Mouse (Mus musculus) layer of hippocampus, adult 9-10 months (tissue): Measurements from ENCODE around the gene Pdpk1.

Source experiments
- DNase-seq: peaks from one replicate; pipeline ENCODE4 v3.0.0; 2022; ENCODE audit warnings: low spot score

Gene Pdpk1

DNA sequence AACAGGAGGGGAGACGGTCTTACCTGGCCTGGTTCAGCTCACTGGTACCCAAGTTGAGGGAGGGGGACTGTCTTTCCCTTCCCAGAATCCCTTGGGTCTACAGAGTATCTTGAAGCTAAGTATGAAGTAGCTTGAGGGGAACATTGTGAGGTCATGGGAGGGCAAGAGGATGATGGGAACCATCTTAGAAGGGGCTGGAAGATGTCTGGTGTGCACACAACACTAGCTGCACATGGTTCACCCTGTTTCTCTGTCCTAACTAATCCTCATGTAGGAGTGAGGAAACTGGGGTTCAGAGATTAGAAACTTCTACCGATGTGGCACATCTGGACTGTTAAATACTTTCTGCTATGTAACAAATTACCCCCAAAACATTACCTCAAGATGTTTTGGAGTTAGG, at the start of gene Pdpk1:
Gene Pdpk1 (minus strand): TSS at position 101 of the 400 bp plus-strand sequence.
- no peak for DNase-seq

DNA sequence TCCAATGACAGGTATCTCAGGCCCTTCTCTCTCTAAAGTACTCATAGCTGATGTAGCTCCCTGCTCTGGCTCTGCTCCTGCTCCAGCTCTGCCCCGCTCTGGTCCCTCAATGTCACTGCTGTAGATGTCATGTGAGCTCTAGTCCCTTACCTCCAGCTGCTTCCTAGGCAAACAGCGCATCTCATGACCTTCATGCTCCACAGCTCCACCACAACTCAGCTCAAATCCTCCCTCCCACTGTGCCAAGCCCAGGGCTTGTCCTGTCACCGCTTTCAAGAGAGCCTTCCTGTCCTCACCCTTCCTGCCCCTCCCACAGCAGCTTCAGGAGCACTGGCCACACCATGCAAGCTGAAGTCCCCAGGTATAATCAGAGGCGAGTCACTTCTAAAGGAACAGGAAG, 49.0 kb upstream of the Pdpk1 start:
- no peak for DNase-seq

DNA sequence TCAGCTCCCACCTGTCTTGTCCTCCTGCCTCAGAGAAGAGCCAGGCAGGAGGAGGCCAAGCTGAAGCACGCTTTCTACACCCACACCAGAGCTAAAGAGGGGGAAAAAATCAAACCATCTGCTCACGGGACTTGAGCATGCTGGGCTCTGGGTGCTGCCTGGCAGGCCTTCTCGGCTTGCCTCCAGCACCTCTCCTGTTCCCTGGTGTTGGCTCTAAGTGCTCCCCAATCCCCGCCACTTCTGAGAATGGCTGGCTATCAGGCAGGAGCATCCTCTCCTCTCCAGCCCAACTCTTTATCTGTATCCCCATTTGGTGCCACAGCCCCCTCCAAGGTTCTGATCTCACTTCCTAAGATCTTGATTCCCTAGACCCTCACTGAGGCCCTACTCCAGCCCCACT, 48.5 kb upstream of the Pdpk1 start:
- no peak for DNase-seq

DNA sequence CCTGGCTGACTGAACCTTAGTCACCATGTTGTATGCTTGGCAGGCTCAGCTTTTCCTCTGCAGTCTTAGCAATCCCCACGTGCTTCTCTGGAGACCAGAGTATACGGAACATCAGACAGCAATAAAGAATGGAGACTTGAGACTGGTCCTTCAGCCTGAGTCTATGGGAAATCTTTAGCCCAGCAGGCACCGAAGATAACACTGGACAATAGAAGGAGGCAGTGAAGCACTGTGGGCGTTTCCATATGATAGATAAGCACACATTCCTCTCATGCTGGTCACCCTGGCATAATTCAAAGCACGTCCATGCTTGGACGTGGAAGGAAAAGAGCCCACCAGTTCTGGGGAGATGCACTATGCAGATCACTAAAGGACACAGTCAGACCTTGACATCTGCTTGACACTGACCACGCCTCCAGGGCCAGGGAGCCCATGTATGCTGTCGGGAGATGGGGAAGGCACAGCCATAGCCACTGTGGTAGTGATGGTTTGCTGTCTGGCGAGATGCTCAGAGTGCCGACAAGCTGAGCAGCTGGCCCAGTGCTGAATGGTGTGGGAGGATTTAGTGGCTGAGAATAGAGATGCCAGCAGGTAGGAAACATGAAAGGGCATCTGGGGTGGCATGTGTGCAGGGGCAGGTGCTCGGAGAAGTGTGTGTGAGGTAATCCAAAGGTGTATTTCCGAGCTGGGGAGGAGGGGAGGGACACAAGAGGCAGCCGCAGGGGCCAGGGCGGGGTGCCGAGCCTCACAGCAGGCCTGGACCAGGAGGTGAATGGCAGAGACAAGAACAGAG, 46.5 kb upstream of the Pdpk1 start:
- no peak for DNase-seq

DNA sequence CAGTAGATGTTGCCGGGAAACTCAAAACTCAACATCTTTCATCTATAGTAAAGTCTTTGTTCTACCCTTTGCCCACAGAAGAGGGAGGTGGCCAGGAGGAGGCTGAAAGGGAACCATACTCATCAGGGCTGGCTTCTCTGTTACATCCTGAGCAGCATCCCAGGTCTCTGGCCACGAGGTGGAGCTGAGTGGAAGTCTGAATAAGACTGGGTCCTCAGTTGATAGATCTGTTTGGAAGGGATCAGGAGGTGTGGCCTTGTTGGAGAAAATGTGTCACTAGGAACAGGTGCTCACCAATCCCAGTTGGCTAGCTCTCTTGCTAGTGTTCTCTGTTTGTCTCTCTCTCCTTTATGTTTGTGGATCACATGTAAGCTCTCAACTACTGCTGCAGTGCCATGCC, 44.6 kb upstream of the Pdpk1 start:
- DNase-seq, result no peak

DNA sequence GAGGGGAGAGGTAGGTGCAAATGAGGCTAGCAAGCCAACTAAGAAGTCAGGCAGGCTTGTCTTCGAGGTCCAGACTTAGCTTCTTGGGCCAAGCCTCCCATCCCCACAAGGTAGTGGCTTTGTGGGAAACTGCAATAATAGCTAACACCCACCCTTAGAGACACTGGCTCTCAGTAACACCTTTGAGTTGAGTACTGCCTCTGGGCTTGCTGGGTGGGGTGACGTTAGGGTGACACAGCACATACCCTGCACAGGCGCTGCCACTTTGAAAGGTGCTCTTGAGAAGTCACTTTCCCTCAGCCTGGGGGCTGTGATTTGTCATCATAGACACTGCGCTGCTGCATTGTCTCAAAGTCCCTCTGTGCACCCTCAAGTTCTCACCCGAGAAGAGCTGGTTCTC, 43.0 kb upstream of the Pdpk1 start:
- DNase-seq, result no peak

DNA sequence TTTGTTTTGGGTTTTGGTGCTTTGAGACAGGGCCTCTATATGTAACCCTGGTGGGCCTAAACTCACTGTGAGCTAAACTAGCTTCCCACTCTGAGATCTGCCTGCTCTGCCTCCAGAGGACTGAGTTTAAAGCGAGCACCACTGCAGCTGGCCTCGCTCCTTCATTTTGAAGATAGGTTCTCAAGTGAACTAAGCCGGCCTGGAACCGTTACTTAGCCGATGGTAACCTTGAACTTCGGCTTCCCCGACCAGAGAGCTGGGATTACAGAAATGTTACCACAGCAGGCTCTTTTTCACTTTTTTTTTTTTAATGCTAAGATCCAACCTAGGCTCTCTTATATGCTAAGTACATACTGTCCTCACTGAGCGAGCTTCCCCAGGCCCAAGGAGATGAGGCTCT, 42.5 kb upstream of the Pdpk1 start:
- no peak for DNase-seq

DNA sequence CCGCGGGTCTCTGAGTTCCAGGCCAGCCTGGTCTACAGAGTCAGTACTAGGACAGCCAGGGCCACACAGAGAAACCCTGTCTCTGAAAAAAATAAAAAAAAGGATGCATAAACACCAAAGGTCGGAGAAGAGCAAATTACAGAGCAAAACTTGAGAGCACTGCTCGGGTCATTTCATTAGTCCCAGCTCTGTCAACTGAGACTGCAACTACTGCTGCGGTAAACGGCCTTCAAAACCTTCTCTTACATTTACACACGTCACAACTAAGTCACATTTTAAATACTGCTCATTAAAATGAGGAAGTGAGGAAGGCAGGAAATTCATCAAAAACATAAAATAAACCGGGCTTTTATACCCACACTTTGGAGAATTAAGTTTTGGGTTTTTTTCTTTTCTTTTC, 42.1 kb upstream of the Pdpk1 start:
- no peak for DNase-seq

DNA sequence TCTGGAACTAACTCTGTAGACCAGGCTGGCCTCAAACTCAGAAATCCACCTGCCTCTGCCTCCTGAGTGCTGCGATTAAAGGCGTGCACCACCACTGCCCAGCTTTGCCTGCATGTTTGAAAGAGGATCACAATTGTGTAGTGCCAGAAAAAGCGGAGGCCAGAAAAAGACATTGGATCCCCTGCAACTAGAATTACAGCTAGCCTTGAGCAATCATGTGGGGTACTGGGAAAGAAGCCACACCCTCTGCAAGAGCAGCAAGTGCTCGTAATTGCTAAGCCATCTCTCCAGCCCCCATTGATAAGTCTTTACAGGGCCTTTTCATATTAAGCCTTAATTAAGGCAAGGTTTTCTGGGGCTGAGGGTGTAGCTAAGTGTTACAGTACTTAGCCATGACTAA, 40.8 kb upstream of the Pdpk1 start:
- DNase-seq, result no peak

DNA sequence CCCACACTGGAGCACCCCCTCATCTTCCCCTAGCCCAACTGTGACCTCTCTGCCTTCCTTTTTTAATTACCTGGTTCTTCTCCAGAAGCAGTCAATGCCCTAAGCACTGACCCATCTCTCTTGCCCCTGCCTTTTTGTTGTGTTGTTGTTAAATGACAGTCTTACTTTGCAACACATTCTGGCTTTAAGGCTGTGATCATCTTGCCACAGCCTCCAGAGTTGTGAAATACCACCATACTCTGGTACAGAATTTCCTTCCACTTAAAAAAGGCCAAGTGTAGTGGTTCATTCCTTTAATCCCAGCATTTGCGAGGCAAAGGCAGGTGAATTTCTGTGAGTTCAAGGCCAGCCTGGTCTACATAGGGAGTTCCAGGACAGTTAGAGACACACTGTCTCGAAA, 40.2 kb upstream of the Pdpk1 start:
- DNase-seq, result no peak

DNA sequence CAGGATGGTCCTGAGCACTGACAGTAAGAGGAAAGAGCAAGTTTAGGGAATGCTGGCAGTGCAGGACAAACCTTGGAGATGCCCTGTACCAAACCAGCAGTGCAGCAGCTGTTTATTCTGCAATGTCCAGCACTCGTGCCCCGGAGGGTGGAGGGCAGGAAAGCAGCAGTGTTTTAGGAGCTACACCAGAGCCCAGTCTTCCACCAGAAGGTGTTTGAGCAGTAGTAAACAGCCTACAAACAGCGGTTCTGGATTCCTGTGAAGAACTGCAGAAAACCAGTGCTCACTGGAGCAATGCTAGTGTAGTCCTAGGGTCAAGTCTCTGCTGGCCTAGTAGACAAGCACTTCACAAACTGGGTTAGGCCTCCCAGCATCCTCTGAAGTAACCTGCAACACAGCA, 23.5 kb upstream of the Pdpk1 start:
- DNase-seq, result no peak

DNA sequence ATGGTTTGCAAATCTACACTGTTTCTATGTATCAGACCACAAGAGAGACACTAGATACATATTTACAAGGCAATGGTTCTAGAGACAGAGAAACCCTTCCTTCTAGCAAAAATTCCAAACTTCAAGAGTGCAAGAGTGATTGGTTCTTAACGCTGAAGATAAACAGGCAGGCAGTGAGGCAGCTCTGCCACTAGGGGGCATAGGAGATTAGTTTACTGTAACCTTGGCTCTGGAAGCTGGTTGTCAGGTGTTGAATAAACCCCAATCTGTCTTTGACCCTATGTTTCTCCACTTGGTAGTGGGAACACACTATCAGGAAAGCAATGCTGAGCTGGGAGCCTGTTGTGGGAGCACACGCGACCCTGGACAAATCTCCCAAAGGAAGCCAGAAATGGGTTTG, 22.7 kb upstream of the Pdpk1 start:
- peak; percentile 79 for DNase-seq

DNA sequence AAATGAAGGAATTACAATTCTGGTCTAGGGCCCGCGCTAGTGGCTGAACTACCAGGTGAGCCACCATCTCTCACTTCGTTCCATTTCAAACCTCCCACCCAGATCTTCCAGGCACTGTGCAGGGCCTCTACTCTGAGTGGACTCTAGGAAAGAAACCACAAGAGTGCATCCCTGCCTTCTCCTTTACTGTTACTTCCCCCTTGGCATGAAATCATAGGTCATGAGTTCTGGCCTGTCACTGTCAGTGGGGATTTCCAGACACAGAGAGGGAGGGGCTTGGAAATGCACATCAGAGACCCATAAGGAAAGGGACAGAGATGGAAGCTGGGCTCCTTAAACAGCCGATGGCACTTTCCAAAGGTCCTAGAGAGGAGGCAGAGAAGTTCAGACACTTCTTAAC, 21.0 kb upstream of the Pdpk1 start:
- DNase-seq, result no peak

DNA sequence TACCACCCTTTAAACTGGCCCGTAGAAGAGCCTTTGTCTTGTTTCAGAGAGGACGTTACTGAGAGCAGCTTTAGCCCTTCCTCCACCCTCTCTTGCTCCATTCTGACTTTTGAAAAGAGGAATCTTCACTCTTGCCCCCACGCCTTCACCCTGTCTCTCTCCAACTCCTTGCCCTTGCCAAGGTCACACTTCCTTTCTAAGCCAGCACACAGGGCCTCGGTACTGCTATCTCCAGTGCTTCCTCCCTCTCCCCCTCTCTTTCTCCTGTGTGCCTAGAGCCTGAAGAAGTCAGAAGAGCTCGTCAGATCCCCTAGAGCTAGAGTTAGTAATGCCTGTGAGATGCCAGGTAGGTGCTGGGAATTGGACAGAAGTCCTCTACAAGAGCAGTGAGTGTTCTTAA, 20.0 kb upstream of the Pdpk1 start:
- DNase-seq, result no peak

DNA sequence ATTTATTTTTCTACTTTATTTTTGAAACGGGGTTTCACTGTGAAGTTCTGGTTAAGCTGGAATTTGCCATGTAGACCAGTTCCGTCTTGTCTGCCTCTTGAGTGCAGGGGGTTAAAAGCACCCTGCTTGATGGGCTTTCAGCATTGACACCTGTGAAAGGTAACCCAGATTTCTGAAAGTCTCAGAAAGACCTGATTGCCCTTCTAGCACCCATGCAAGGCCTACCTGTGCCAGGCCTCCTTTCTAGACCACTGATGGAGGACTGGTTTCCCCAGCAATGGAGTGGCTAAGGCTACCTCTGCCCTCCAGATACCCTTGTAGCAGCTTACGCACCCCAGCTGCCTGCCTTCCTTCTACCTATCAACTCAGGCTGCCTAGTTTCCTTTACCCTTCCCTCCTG, 19.4 kb upstream of the Pdpk1 start:
- DNase-seq, result no peak

DNA sequence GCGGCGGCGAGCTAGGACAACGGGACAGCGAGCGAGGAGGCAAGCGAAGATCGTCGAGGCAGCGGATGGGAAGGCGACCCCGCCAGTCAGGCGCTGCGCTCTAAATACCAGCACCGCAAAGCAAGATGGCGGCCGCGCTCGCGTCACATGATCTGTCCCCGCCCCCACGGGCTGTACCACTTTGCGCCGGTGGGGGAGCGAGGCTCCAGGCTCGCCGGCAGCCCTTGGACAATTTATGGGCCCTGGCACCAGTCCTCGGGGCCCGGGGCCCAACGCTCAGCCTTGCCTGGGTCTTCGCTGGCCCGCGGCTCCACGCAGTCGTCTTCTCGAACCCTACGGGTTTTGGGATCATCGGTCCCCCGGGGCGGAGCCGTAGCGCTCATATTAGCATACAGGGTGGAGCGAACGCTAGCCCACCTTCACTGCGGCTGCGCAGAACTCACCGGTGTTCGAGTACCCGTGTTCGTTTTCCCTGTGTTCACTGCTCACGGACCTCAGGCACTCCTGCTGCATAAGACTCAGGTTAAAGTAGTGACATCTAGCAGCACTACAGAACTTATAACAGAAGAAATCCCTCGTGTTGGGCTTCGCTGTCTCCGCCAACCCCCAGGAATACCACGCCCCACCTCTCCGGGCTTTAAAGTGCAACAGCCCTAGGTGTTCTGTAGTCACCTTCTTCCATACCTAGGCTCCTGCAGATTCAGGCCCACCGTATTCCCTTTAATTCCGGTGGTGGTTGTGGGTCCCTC, 18.8 kb upstream of the Pdpk1 start, which contains the start of gene Atp6v0c:
Gene Atp6v0c (minus strand): TSS at position 386 of the 749 bp plus-strand sequence.
- DNase-seq, result peak; percentile 98

DNA sequence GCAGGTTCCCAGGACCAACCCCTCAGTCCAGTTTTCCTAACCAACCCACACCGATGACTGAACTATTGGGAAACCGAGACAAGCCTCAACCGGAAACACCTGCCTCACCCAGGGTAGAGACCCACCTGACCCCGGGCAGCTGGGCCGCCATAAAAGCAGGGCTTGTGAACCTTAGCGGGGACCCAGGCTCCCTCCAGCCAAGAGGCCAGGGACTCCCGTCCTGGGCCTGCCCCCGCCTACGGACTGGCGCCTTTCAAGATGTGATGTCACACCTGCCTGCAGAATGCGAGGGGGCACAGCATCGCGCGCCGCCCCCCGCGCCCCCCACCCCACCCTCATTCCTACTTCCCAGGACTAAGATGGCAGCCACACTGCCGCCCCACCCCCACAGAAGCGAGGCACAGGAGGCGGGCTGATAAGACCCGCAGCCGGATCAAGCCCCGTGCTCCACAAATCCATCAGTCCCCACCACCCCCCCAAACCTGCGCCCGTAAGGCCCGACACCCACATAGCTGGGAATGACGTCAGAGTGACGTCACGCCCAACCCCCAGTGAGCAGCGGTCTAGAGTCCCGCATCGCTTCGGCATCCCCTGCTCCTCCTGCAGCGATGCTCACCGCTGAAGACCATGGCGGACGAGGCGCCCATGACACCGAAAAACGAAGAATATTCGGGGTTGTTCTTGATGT, 18.0 kb upstream of the Pdpk1 start:
- DNase-seq, result no peak

DNA sequence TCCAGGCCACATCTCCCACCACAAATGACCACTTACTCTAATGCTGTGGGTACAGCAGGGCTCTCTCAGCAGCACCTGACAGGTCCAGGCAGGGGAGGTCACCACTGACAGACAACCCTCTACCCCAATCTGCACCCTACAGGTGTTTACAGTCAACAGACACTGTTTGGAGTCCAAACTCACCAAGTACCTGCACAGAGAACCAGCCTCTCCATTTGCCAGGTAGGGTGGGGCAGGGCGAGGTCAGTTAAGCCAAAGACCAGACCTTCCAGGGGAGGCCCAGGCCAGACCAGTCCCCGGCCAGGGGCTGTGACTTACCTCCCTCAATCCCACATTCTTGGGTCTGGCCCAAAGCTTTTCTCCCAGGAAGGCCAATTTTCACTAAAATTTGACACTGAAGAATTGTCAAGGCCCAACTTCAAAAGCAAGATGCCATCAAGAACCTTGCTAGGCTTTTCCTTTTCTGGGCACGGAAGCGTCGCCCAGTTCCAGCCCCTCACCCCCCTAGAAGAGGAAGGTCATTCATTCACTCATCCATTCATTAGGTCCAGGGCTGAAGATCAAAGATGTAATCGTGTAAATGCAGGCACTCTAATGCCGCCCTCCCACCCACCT, 17.3 kb upstream of the Pdpk1 start:
- DNase-seq, result no peak

DNA sequence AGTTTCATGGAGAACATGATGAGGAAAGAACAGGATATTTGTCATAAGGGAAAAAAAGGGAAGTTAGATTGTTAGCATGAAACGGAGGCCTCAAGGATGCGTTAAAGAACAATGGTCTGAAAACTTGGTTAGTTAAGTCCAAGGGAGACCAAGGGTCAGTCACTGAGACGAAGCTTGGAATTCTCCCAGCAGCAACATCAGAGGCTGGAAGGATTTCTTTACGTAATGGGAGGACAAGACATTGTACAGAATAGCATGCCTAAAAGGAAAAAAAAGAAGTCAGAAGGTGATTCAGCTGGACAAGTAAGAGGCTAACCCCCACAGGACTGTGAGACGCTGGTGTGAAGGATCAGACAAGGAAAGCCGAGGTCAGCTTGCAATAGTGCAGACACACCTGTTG, 16.4 kb upstream of the Pdpk1 start:
- DNase-seq, result no peak

DNA sequence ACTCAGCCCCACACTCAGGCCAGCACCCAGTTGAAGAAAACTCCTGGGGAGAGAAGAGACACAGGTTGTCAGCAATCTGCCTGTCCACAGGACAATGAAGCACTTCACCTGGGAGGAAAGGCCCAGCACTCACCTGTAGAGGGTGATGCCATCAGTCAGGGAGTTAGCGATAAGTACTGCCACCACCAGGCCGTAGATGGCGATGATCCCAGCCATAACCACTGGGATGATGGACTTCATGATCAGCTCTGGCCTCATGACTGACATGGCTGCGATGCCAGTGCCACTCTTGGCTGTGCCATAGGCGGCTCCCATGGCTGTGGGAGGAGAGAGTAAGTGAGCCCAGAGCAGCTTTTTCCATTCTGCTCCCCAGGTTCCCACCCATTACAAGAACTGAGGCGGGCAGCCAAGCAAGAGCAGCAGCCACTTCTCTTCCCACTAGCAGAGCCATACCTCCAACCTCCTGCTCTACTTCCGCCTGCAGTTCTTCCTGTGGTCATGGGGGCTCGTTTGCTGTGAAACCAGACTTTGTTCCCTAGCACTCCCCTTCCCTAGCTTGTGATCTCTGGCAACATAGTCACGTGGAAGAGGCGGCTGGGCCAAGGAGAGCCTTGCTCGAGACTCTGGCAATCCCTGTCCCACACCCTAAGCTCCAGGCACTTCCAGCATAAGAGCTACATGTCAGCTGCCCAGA, 14.0 kb upstream of the Pdpk1 start:
- no peak for DNase-seq

DNA sequence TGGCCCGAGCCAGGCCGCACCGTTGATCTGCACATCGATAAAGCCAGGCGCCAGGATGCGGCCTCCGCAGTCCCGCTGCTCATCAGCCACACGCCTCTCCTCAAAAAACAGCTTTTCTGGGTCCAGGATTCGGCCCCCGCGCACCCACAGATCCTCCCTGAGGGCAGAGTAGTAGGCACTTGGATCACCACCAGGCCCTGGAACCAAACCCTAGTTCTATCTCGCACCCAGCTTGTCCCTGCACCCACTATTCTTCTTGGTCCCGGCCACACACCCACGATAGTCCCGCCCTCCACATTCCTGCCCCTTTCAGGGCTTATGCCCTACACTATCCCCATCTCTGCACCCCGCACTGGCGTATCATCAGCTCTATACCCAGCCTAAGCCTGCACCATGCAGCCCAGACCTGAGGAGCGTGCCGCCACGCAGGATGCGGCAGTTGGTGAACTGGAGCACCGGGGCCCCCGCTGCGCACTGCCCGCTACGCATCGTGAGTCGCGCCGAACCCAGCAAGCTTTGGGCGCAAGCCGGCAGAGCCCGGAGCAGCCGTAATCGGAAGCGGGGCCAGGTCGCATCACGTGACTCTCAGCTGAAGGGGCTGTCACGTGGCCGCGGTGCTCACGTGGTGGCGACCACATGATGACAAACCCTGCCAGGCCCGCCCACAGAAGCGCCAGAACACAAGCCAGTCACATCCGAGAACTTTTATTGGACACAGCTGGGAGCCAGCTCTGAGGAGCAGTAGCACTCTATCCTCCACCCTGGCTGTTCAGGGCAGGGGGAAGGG, 12.6 kb upstream of the Pdpk1 start, which contains the start of gene Amdhd2:
Gene Amdhd2 (minus strand): TSS at position 591 of the 787 bp plus-strand sequence.
- DNase-seq, result peak; percentile 96
